Mouse (Mus musculus) midbrain, postnatal 0 days (tissue): ENCODE results near the gene Arhgap19. TPM values are rescaled to one million over a fixed set of nuclear protein-coding genes. Genes with fewer than 3 reads are reported as not detected.

Experiments used
- ATAC-seq: fragments of 200-750 bp; cut with Nextera tagmentation; 2 replicates; pipeline ENCODE4 v1.8.0; 2017; ENCODE audit warnings: moderate number of reproducible peaks, mild to moderate bottlenecking, moderate TSS enrichment, moderate library complexity; ENCODE audit not compliant: low FRiP score
- DNase-seq: peaks from one replicate; pipeline ENCODE4 v3.0.0-alpha.2; 2015; ENCODE audit warnings: low spot score
- H3K27ac ChIP-seq: fragments of 300-500 bp; sonication (generic); 2 replicates; pipeline ENCODE4 v1.5.1; 2014; ENCODE audit warnings: low read depth, mild to moderate bottlenecking, low read length, mixed read lengths
- H3K27me3 ChIP-seq: fragments of 300-500 bp; sonication (generic); 2 replicates; pipeline ENCODE4 v1.6.1; 2014; ENCODE audit warnings: low read length, control low read depth, mixed read lengths; ENCODE audit not compliant: insufficient read depth
- H3K36me3 ChIP-seq: fragments of 300-500 bp; sonication (generic); 2 replicates; pipeline ENCODE4 v1.6.1; 2014; ENCODE audit warnings: low read length, control low read depth, mixed read lengths; ENCODE audit not compliant: insufficient read depth
- H3K4me1 ChIP-seq: fragments of 300-500 bp; sonication (generic); 2 replicates; pipeline ENCODE4 v1.6.1; 2014; ENCODE audit warnings: mild to moderate bottlenecking, control low read depth, antibody characterized with exemption, low read length, mixed read lengths; ENCODE audit not compliant: insufficient read depth
- H3K4me2 ChIP-seq: fragments of 300-500 bp; sonication (generic); 2 replicates; pipeline ENCODE4 v1.6.1; 2014; ENCODE audit warnings: low read depth, mild to moderate bottlenecking, low read length, mixed read lengths; ENCODE audit not compliant: poor library complexity, severe bottlenecking
- H3K4me3 ChIP-seq: fragments of 300-500 bp; sonication (generic); 2 replicates; pipeline ENCODE4 v1.5.1; 2014; ENCODE audit warnings: low read depth, mild to moderate bottlenecking, low read length, moderate library complexity
- H3K9ac ChIP-seq: fragments of 300-500 bp; sonication (generic); replicated peaks from 2 replicates; pipeline ENCODE4 v1.6.1; 2014; ENCODE audit warnings: mild to moderate bottlenecking, low read length, moderate library complexity, mixed read lengths; ENCODE audit not compliant: poor library complexity, severe bottlenecking
- H3K9me3 ChIP-seq: fragments of 300-500 bp; sonication (generic); 2 replicates; pipeline ENCODE4 v1.6.1; 2016; ENCODE audit warnings: low read length, control low read depth
- CTCF ChIP-seq: IDR thresholded peaks from 2 replicates; pipeline ENCODE4 v1.5.1; 2016; ENCODE audit warnings: antibody characterized with exemption, mild to moderate bottlenecking
- WGBS: fragments of 180-500 bp; shearing (Covaris S2); extraction: QIAGEN DNeasy Blood & Tissue Kit; methylation state at CpG from one replicate; pipeline ENCODE4 v1.1.7; 2014; 5-methylcytosine and 5-hydroxymethylcytosine counted together
- polyA plus RNA-seq: library from polyadenylated mRNA; unstranded; fragments of >200 nt; fragmentation: Nextera tagmentation; extraction: Ambion mirVana; gene quantifications from 2 replicates; pipeline ENCODE4 v1.2.1, GENCODE M21; 2015
- total RNA-seq: library from RNA; depleted of rRNA; stranded (reverse); fragments of >200 nt; gene quantifications from 2 replicates; pipeline ENCODE4 v1.2.3, GENCODE M21; 2014

Gene Arhgap19
- total and polyA plus RNA-seq, 2 experiments from 2014 or later: 2.9 to 4.5 TPM

GRCm38 (mm10) chr19:41829381-41830105, 27.7 kb upstream of the Arhgap19 start, which contains the start of gene Frat1:
TSS of gene Frat1 (plus strand) at chr19:41829970.
- peak; percentile 95 for ATAC-seq
- peak within 1 kb of the TSS; percentile 75 for H3K4me3 ChIP-seq

DNA sequence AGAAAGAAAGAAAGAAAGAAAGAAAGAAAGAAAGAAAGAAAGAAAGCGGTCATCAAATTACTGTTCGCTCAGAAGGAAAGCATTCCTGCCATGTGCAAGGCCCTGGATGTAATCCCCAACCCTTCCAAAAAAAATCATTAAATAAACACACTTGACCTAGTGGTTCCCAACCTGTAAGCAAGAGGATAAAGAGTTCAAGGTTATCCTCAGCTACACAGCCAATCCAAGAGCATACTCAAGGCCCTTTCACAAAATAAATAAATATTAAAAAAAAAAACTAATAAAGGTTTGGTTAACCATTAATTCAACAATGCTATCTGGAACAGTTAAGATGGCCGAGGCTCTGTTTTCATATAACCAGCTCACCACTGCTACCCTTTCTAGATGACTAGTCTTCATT, 27.1 kb upstream of the Arhgap19 start:
- H3K36me3 ChIP-seq: no peaks in the 10 kb centered on the region
- peak overlapping the region; percentile 75 for H3K4me3 ChIP-seq
- WGBS: 77% methylated on average over 3 of the region's 3 CpGs
- H3K4me1 ChIP-seq: peaks cover 15% of the 10 kb centered on the region
- H3K4me2 ChIP-seq: peak overlapping the region; percentile 91
- H3K9me3 ChIP-seq: no peaks in the 10 kb centered on the region
- no peaks in the 10 kb centered on the region for H3K27me3 ChIP-seq
- DNase-seq (no peak), ATAC-seq (no peak)
- H3K9ac ChIP-seq: peak overlapping the region; percentile 54
- H3K27ac ChIP-seq: peak overlapping the region; percentile 84
- no peak for TF ChIP-seq CTCF

More at GRCm38 (mm10) chr19:41829381-41830105, 27.7 kb upstream of the Arhgap19 start, which contains the start of gene Frat1:
- TF ChIP-seq CTCF: no peak
- H3K4me1 ChIP-seq: peaks cover 15% of the 10 kb centered on the region
- under 1% methylated on average over 32 of the region's 39 CpGs for WGBS
- H3K9ac ChIP-seq: peak within 1 kb of the TSS; percentile 85
- no peaks in the 10 kb centered on the region for H3K27me3 ChIP-seq
- H3K4me2 ChIP-seq: peak within 1 kb of the TSS; percentile 91
- peak within 1 kb of the TSS; percentile 84 for H3K27ac ChIP-seq
- H3K9me3 ChIP-seq: no peaks in the 10 kb centered on the region
- no peaks in the 10 kb centered on the region for H3K36me3 ChIP-seq
- DNase-seq: peak; percentile 97

GRCm38 (mm10) chr19:41826529-41826928, 24.7 kb upstream of the Arhgap19 start:
- Histone ChIP-seq H3K27me3 (no peaks in the 10 kb centered on the region), H3K36me3 (no peaks in the 10 kb centered on the region), H3K4me2 (no peak overlapping the region), H3K9ac (no peak overlapping the region), H3K4me3 (no peak overlapping the region), H3K9me3 (no peaks in the 10 kb centered on the region), H3K4me1 (peaks cover 1% of the 10 kb centered on the region), H3K27ac (no peak overlapping the region)
- WGBS: 82% methylated on average over 3 of the region's 3 CpGs
- DNase-seq (no peak), ATAC-seq (no peak)
- no peak for TF ChIP-seq CTCF

GRCm38 (mm10) chr19:41824950-41825349, 23.1 kb upstream of the Arhgap19 start:
- no peaks in the 10 kb centered on the region for H3K9me3 ChIP-seq
- H3K27me3 ChIP-seq: no peaks in the 10 kb centered on the region
- H3K9ac ChIP-seq: no peak overlapping the region
- H3K27ac ChIP-seq: no peak overlapping the region
- 78% methylated on average over 5 of the region's 5 CpGs for WGBS
- ATAC-seq: no peak
- DNase-seq: no peak
- TF ChIP-seq CTCF: no peak
- no peak overlapping the region for H3K4me3 ChIP-seq
- no peaks in the 10 kb centered on the region for H3K36me3 ChIP-seq
- H3K4me2 ChIP-seq: no peak overlapping the region
- H3K4me1 ChIP-seq: no peaks in the 10 kb centered on the region

DNA sequence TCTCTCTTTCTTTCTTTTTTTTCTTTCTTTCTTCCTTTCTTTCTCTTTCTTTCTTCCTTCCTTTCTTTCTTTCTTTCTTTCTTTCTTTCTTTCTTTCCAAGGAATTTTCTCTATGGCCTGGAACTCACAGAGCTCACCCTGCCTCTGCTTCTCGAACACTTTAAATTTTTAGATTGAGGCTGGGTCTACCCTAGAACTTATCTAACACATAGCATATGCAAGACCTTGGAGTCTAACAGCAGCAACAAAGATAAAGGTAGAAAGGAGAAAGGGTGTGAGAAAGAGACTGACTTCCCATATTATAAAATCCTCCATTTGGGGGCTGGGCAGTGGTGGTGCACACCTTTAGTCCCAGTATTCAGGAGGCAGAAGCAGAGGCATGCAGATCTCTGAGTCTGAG, 20.7 kb upstream of the Arhgap19 start:
- Histone ChIP-seq H3K4me1 (no peaks in the 10 kb centered on the region), H3K9ac (no peak overlapping the region), H3K4me3 (no peak overlapping the region), H3K4me2 (no peak overlapping the region), H3K9me3 (no peaks in the 10 kb centered on the region), H3K27me3 (no peaks in the 10 kb centered on the region), H3K27ac (no peak overlapping the region), H3K36me3 (no peaks in the 10 kb centered on the region)
- TF ChIP-seq CTCF: no peak
- ATAC-seq: no peak
- WGBS: 80% methylated on average over 1 of the region's 1 CpGs
- DNase-seq: no peak

DNA sequence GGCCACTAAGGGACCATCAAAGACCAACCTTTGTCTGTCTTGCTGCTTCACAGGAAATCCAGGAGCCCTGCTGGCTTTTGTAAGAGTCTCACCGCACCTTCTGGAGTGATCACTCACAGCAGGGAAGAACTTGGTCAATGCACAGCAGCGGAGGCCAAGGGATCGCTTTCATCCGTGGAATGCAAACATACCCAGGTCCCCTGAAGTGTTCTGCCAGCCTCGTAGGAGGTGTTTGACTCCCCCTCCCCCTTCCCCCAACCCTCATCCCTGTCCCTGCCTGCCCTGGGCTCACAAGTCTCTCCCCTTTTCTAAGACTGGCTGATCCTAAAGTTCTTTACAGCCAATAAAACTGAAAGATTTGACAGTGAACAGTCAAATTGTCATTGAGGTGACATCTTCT, 19.6 kb upstream of the Arhgap19 start:
- no peaks in the 10 kb centered on the region for H3K4me1 ChIP-seq
- TF ChIP-seq CTCF: no peak
- no peak for ATAC-seq
- no peaks in the 10 kb centered on the region for H3K27me3 ChIP-seq
- H3K4me3 ChIP-seq: no peak overlapping the region
- H3K9ac ChIP-seq: no peak overlapping the region
- H3K27ac ChIP-seq: no peak overlapping the region
- 15% methylated on average over 5 of the region's 5 CpGs for WGBS
- no peak for DNase-seq
- H3K4me2 ChIP-seq: no peak overlapping the region
- H3K36me3 ChIP-seq: no peaks in the 10 kb centered on the region
- H3K9me3 ChIP-seq: no peaks in the 10 kb centered on the region
